ENCODE assay signal across 11 mouse cellular contexts in the genomic region with DNA sequence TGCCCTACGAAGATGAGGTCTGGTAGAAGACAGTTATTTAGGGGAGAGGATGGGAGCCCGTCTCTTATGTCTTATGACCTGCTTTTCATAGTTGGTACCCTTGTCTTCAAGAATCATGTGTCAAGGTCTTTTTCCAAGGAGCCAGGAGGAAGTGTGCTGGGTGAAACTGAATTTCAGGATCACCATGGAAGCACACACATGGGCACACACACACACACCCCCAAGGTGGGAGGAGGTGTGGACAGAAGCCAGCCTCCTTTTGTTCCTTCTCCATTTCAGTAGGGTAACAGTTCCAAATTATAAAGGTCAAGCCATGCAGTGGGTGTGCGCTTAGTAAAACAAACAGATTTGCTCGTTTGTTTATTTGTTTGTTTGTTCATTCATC.
DNase-seq lines count a peak whose midpoint lies in the region; ATAC-seq lines count a peak whose summit lies in the region.
"Had no signal": no experiment of that assay in that cellular context is flagged by ENCODE, and none has a peak within 500 bp of the region (broad histone marks: within the 10 kb centered on the region; RNA-seq: fewer than 3 reads in every experiment).

No protein-coding gene starts in this region.

- H3K4me1 ChIP-seq in limb, embryonic 12.5 days (replicated peaks) = peaks cover 13% of the 10 kb centered on the region; the same call in 1 of the 2 replicates
- H3K4me1 ChIP-seq in limb, embryonic 10.5 days = peaks cover 19% of the 10 kb centered on the region
- H3K4me1 ChIP-seq in forebrain, embryonic 14.5 days (ENCODE audit: control insufficient read depth, insufficient read depth, low read length) = peaks cover 13% of the 10 kb centered on the region
- H3K4me1 ChIP-seq in limb, embryonic 13.5 days = peaks cover 15% of the 10 kb centered on the region
- peaks cover 15% of the 10 kb centered on the region for H3K4me1 ChIP-seq in neural tube, embryonic 15.5 days
- no peaks in the 10 kb centered on the region for H3K4me1 ChIP-seq in kidney, embryonic 15.5 days
- H3K4me1 ChIP-seq: megakaryocyte, embryonic 14.5 days had no signal

- no peak for ATAC-seq in limb, embryonic 12.5 days (ENCODE audit: insufficient number of reproducible peaks, insufficient read depth, low FRiP score, low TSS enrichment, low read depth)
- ATAC-seq in forebrain, embryonic 14.5 days = 0 out of 2 replicates have a peak, but pooled peaks have one; percentile 12
- no peak for ATAC-seq in limb, embryonic 13.5 days (ENCODE audit: low FRiP score, low read depth)
- ATAC-seq in neural tube, embryonic 15.5 days (ENCODE audit: low FRiP score) = peak; percentile 58
- ATAC-seq in kidney, embryonic 15.5 days (replicated peaks; ENCODE audit: low FRiP score) = no peak

- H3K4me2 ChIP-seq in limb, embryonic 12.5 days = no peak overlapping the region
- H3K4me2 ChIP-seq in forebrain, embryonic 14.5 days (ENCODE audit: low read length) = no peak overlapping the region
- no peak overlapping the region for H3K4me2 ChIP-seq in limb, embryonic 13.5 days (replicated peaks)
- peak overlapping the region; percentile 17; the same call in 1 of the 2 replicates for H3K4me2 ChIP-seq in neural tube, embryonic 15.5 days
- no peak overlapping the region for H3K4me2 ChIP-seq in kidney, embryonic 15.5 days
- H3K4me2 ChIP-seq: heart, embryonic 11.5 days had no signal

- H3K4me3 ChIP-seq in limb, embryonic 12.5 days (replicated peaks) = no peak overlapping the region
- no peak overlapping the region for H3K4me3 ChIP-seq in limb, embryonic 10.5 days
- H3K4me3 ChIP-seq in forebrain, embryonic 14.5 days (ENCODE audit: low read depth, low read length) = no peak overlapping the region
- no peak overlapping the region for H3K4me3 ChIP-seq in limb, embryonic 13.5 days
- no peak overlapping the region for H3K4me3 ChIP-seq in neural tube, embryonic 15.5 days (replicated peaks)
- no peak overlapping the region for H3K4me3 ChIP-seq in kidney, embryonic 15.5 days (replicated peaks)
- H3K4me3 ChIP-seq: megakaryocyte, embryonic 14.5 days had no signal

- WGBS in limb, embryonic 12.5 days = 72% methylated on average over 4 of the region's 4 CpGs
- 88% methylated on average over 4 of the region's 4 CpGs for WGBS in limb, embryonic 10.5 days
- 72% methylated on average over 4 of the region's 4 CpGs for WGBS in forebrain, embryonic 14.5 days
- 68% methylated on average over 4 of the region's 4 CpGs for WGBS in limb, embryonic 13.5 days
- WGBS in neural tube, embryonic 15.5 days = 46% methylated on average over 4 of the region's 4 CpGs
- WGBS in kidney, embryonic 15.5 days = 79% methylated on average over 4 of the region's 4 CpGs

- H3K27me3 ChIP-seq in limb, embryonic 12.5 days = no peaks in the 10 kb centered on the region
- no peaks in the 10 kb centered on the region for H3K27me3 ChIP-seq in limb, embryonic 10.5 days (ENCODE audit: low read depth, poor library complexity, severe bottlenecking)
- H3K27me3 ChIP-seq in forebrain, embryonic 14.5 days (replicated peaks; ENCODE audit: control insufficient read depth, insufficient read depth, low read length) = no peaks in the 10 kb centered on the region
- no peaks in the 10 kb centered on the region for H3K27me3 ChIP-seq in limb, embryonic 13.5 days
- H3K27me3 ChIP-seq in neural tube, embryonic 15.5 days (replicated peaks) = no peaks in the 10 kb centered on the region
- H3K27me3 ChIP-seq in kidney, embryonic 15.5 days = no peaks in the 10 kb centered on the region
- H3K27me3 ChIP-seq: CH12.LX had no signal

- no peak for DNase-seq in limb, embryonic 10.5 days (ENCODE audit: low spot score)
- DNase-seq in forebrain, embryonic 14.5 days (ENCODE audit: low spot score) = no peak
- no peak for DNase-seq in cerebellum, adult 11-12 months
- DNase-seq: cerebellum, adult 8-10 months had no signal

- H3K9me3 ChIP-seq in limb, embryonic 12.5 days = no peaks in the 10 kb centered on the region
- H3K9me3 ChIP-seq in limb, embryonic 10.5 days (replicated peaks) = no peaks in the 10 kb centered on the region
- no peaks in the 10 kb centered on the region for H3K9me3 ChIP-seq in forebrain, embryonic 14.5 days (replicated peaks; ENCODE audit: control insufficient read depth, low read length)
- no peaks in the 10 kb centered on the region for H3K9me3 ChIP-seq in limb, embryonic 13.5 days
- no peaks in the 10 kb centered on the region for H3K9me3 ChIP-seq in neural tube, embryonic 15.5 days (replicated peaks)
- no peaks in the 10 kb centered on the region for H3K9me3 ChIP-seq in kidney, embryonic 15.5 days (replicated peaks)

- H3K36me3 ChIP-seq in limb, embryonic 12.5 days = no peaks in the 10 kb centered on the region
- no peaks in the 10 kb centered on the region for H3K36me3 ChIP-seq in limb, embryonic 10.5 days
- H3K36me3 ChIP-seq in forebrain, embryonic 14.5 days (ENCODE audit: control insufficient read depth, insufficient read depth, low read length) = no peaks in the 10 kb centered on the region
- H3K36me3 ChIP-seq in limb, embryonic 13.5 days = no peaks in the 10 kb centered on the region
- H3K36me3 ChIP-seq in neural tube, embryonic 15.5 days = no peaks in the 10 kb centered on the region
- H3K36me3 ChIP-seq in kidney, embryonic 15.5 days = no peaks in the 10 kb centered on the region

- H3K9ac ChIP-seq in limb, embryonic 12.5 days (replicated peaks) = no peak overlapping the region
- H3K9ac ChIP-seq in forebrain, embryonic 14.5 days (ENCODE audit: low read length) = no peak overlapping the region
- H3K9ac ChIP-seq in limb, embryonic 13.5 days = no peak overlapping the region
- no peak overlapping the region for H3K9ac ChIP-seq in neural tube, embryonic 15.5 days (replicated peaks)
- H3K9ac ChIP-seq in kidney, embryonic 15.5 days = no peak overlapping the region

- 0 out of 2 replicates have a peak overlapping the region, but pooled peaks have one; percentile 26 for H3K27ac ChIP-seq in limb, embryonic 12.5 days
- H3K27ac ChIP-seq in limb, embryonic 10.5 days = no peak overlapping the region; the same call in 1 of the 2 replicates
- H3K27ac ChIP-seq in forebrain, embryonic 14.5 days (ENCODE audit: low read depth, low read length) = no peak overlapping the region
- peak overlapping the region; percentile 18; the same call in 1 of the 2 replicates for H3K27ac ChIP-seq in limb, embryonic 13.5 days
- peak overlapping the region; percentile 74 for H3K27ac ChIP-seq in neural tube, embryonic 15.5 days (replicated peaks)
- no peak overlapping the region for H3K27ac ChIP-seq in kidney, embryonic 15.5 days

Comparison
In these comparisons a context has a peak if more than half of its experiments do, and no peak if none do; other contexts are left out.
1. H3K27ac ChIP-seq: peak in limb, embryonic 12.5 days (single experiment), limb, embryonic 13.5 days (single experiment) and neural tube, embryonic 15.5 days (single experiment); none in limb, embryonic 10.5 days (single experiment), forebrain, embryonic 14.5 days (single experiment) and kidney, embryonic 15.5 days (single experiment).
2. ATAC-seq: peak in forebrain, embryonic 14.5 days (single experiment) and neural tube, embryonic 15.5 days (single experiment); none in limb, embryonic 12.5 days (single experiment), limb, embryonic 13.5 days (single experiment) and kidney, embryonic 15.5 days (single experiment).